Mouse (Mus musculus) megakaryocyte, embryonic 14.5 days (primary cell): ENCODE results near the gene Gm42906.

Experiments
- FLI1 ChIP-seq: IDR thresholded peaks from 2 replicates; pipeline ENCODE4 v1.6.1; 2012; ENCODE audit warnings: low read length, inconsistent platforms, mixed read lengths
- GATA1 ChIP-seq: IDR thresholded peaks from 3 replicates; pipeline ENCODE4 v1.6.1; 2012; ENCODE audit warnings: mixed read lengths, low read length, inconsistent platforms, borderline replicate concordance

DNA sequence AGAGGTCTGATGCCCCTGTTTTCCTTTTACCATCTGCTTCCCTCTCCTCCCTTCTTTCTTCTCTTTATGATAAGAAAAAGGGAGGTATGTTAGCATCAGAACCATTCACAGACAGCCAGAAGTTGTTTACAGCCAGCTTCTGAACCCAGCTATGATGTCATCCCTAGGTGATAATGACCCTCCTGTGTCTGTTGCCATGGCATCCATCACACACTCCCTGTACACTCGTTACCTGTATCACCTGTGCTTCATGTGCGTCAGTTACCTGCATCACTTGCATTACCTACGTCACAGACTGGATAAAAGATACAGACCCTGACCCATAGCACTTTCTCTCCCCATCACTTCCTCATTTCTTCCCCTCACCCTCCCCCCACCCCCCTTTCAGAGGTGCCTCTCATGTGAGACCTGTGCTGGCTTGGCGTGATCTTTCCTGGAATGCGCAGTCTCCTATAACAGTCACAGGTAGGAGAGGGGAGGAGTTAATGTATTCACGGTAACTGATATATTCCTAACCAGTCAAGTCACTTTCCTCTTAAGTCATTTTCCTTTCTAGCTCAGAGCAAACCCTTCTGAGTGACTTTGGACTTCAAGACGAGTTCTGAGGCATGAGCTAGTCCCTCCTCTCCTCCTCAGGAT is 27.9 kb downstream of the Gm42906 start:
- TF ChIP-seq GATA1 (no peak), FLI1 (no peak)
